Mouse (Mus musculus) embryonic facial prominence, embryonic 12.5 days (tissue): Measurements from ENCODE around the gene Pard6b. TPM values are rescaled to one million over a fixed set of nuclear protein-coding genes. Genes with fewer than 3 reads are reported as not detected.
"Not testable (repeated sequence)": the region's sequence is repeated elsewhere in the genome, so short reads cannot be mapped to it uniquely, and the experiment has no call there.

Experiments
- ATAC-seq: fragments of 200-750 bp; cut with Nextera tagmentation; 2 replicates; pipeline ENCODE4 v1.8.0; 2017; ENCODE audit not compliant: insufficient number of reproducible peaks, insufficient read depth, low FRiP score, low TSS enrichment
- H3K27ac ChIP-seq: fragments of 300-500 bp; sonication (generic); 2 replicates; pipeline ENCODE4 v1.5.1; 2016; ENCODE audit warnings: mild to moderate bottlenecking
- H3K27me3 ChIP-seq: fragments of 300-500 bp; sonication (generic); 2 replicates; pipeline ENCODE4 v1.6.1; 2016; ENCODE audit warnings: mild to moderate bottlenecking, moderate library complexity
- H3K36me3 ChIP-seq: fragments of 300-500 bp; sonication (generic); 2 replicates; pipeline ENCODE4 v1.6.1; 2016; ENCODE audit warnings: mild to moderate bottlenecking
- H3K4me1 ChIP-seq: fragments of 300-500 bp; sonication (generic); 2 replicates; pipeline ENCODE4 v1.6.1; 2016
- H3K4me2 ChIP-seq: fragments of 300-500 bp; sonication (generic); replicated peaks from 2 replicates; pipeline ENCODE4 v1.6.1; 2016; ENCODE audit warnings: mild to moderate bottlenecking, moderate library complexity
- H3K4me3 ChIP-seq: fragments of 300-500 bp; sonication (generic); 2 replicates; pipeline ENCODE4 v1.5.1; 2016; ENCODE audit warnings: mild to moderate bottlenecking
- H3K9ac ChIP-seq: fragments of 300-500 bp; sonication (generic); 2 replicates; pipeline ENCODE4 v1.6.1; 2016; ENCODE audit warnings: mild to moderate bottlenecking, moderate library complexity
- H3K9me3 ChIP-seq: fragments of 300-500 bp; sonication (generic); 2 replicates; pipeline ENCODE4 v1.6.1; 2016; ENCODE audit warnings: mild to moderate bottlenecking, moderate library complexity
- WGBS: fragments of 180-500 bp; shearing (Covaris S2); methylation state at CpG from one replicate; pipeline ENCODE4 v1.1.7; 2016; 5-methylcytosine and 5-hydroxymethylcytosine counted together
- polyA plus RNA-seq: library from polyadenylated mRNA; unstranded; fragments of >200 nt; fragmentation: Nextera tagmentation; extraction: Ambion mirVana; gene quantifications from 2 replicates; pipeline ENCODE4 v1.2.1, GENCODE M21; 2016

Gene Pard6b
- polyA plus RNA-seq, 1 experiment from 2014 or later, result 6.6 TPM

GRCm38 (mm10) chr2:168104375-168105144, 23.8 kb downstream of the Pard6b start:
- no peaks in the 10 kb centered on the region for H3K36me3 ChIP-seq
- H3K27ac ChIP-seq, result no peak overlapping the region; the same call in 1 of the 2 replicates
- H3K4me1 ChIP-seq, result no peaks in the 10 kb centered on the region
- H3K4me2 ChIP-seq, result no peak overlapping the region
- no peak for ATAC-seq
- H3K9me3 ChIP-seq, result no peaks in the 10 kb centered on the region
- no peak overlapping the region for H3K4me3 ChIP-seq
- H3K9ac ChIP-seq, result no peak overlapping the region
- WGBS, result 79% methylated on average over 22 of the region's 22 CpGs
- H3K27me3 ChIP-seq, result no peaks in the 10 kb centered on the region

- 66% methylated on average over 8 of the region's 8 CpGs for WGBS
Measured at GRCm38 (mm10) chr2:168105271-168105670, 24.5 kb downstream of the Pard6b start.

GRCm38 (mm10) chr2:168106701-168107178, 25.9 kb downstream of the Pard6b start:
- Histone ChIP-seq H3K9me3 (no peaks in the 10 kb centered on the region), H3K4me3 (no peak overlapping the region), H3K4me1 (no peaks in the 10 kb centered on the region), H3K36me3 (no peaks in the 10 kb centered on the region), H3K27me3 (no peaks in the 10 kb centered on the region), H3K9ac (no peak overlapping the region), H3K27ac (0 out of 2 replicates have a peak overlapping the region, but pooled peaks have one; percentile 69), H3K4me2 (no peak overlapping the region)
- no peak for ATAC-seq
- 72% methylated on average over 20 of the region's 20 CpGs for WGBS

More at GRCm38 (mm10) chr2:168105271-168105670, 24.5 kb downstream of the Pard6b start:
- Histone ChIP-seq H3K9ac (no peak overlapping the region), H3K27ac (no peak overlapping the region; the same call in 1 of the 2 replicates), H3K36me3 (no peaks in the 10 kb centered on the region), H3K4me1 (no peaks in the 10 kb centered on the region), H3K27me3 (no peaks in the 10 kb centered on the region), H3K9me3 (no peaks in the 10 kb centered on the region), H3K4me2 (no peak overlapping the region), H3K4me3 (no peak overlapping the region)
- no peak for ATAC-seq

GRCm38 (mm10) chr2:168107356-168107755, 26.6 kb downstream of the Pard6b start:
- ATAC-seq, result no peak
- Histone ChIP-seq H3K27ac (no peak overlapping the region), H3K27me3 (no peaks in the 10 kb centered on the region), H3K36me3 (no peaks in the 10 kb centered on the region), H3K9ac (no peak overlapping the region), H3K4me3 (no peak overlapping the region), H3K4me2 (no peak overlapping the region), H3K4me1 (no peaks in the 10 kb centered on the region), H3K9me3 (no peaks in the 10 kb centered on the region)
- WGBS, result 87% methylated on average over 15 of the region's 15 CpGs

- not testable (repeated sequence) for H3K4me2 ChIP-seq, ATAC-seq, H3K4me1 ChIP-seq, H3K27me3 ChIP-seq, H3K9me3 ChIP-seq, H3K27ac ChIP-seq, H3K4me3 ChIP-seq, H3K9ac ChIP-seq, H3K36me3 ChIP-seq
- WGBS, result 97% methylated on average over 6 of the region's 6 CpGs
Measured at GRCm38 (mm10) chr2:168107901-168108300, 27.1 kb downstream of the Pard6b start.

- ATAC-seq, result no peak
- peaks cover 18% of the 10 kb centered on the region for H3K4me1 ChIP-seq
Measured at GRCm38 (mm10) chr2:168111902-168112301, 31.1 kb downstream of the Pard6b start.

GRCm38 (mm10) chr2:168113263-168113662, 32.5 kb downstream of the Pard6b start:
- WGBS, result 83% methylated on average over 9 of the region's 9 CpGs
- ATAC-seq, result no peak
- Histone ChIP-seq H3K9ac (no peak overlapping the region), H3K4me2 (no peak overlapping the region), H3K4me3 (no peak overlapping the region), H3K9me3 (no peaks in the 10 kb centered on the region), H3K4me1 (peaks cover 29% of the 10 kb centered on the region), H3K27me3 (0 out of 2 replicates have a peak, but pooled peaks cover 7% of the 10 kb centered on the region), H3K36me3 (no peaks in the 10 kb centered on the region), H3K27ac (no peak overlapping the region)

More at GRCm38 (mm10) chr2:168111902-168112301, 31.1 kb downstream of the Pard6b start:
- 7% methylated on average over 7 of the region's 7 CpGs for WGBS
- H3K27me3 ChIP-seq, result no peaks in the 10 kb centered on the region
- no peak overlapping the region for H3K4me3 ChIP-seq
- no peak overlapping the region for H3K4me2 ChIP-seq
- no peaks in the 10 kb centered on the region for H3K36me3 ChIP-seq
- no peak overlapping the region for H3K27ac ChIP-seq
- no peak overlapping the region for H3K9ac ChIP-seq
- no peaks in the 10 kb centered on the region for H3K9me3 ChIP-seq

GRCm38 (mm10) chr2:168113692-168114091, 32.9 kb downstream of the Pard6b start:
- WGBS, result 79% methylated on average over 5 of the region's 5 CpGs

GRCm38 (mm10) chr2:168114699-168115350, 34.0 kb downstream of the Pard6b start:
- H3K9ac ChIP-seq, result peak overlapping the region; percentile 11; the same call in 1 of the 2 replicates
- H3K27me3 ChIP-seq, result 0 out of 2 replicates have a peak, but pooled peaks cover 7% of the 10 kb centered on the region
- peaks cover 29% of the 10 kb centered on the region for H3K4me1 ChIP-seq
- H3K36me3 ChIP-seq, result no peaks in the 10 kb centered on the region
- ATAC-seq, result peak; percentile 77
- 14% methylated on average over 17 of the region's 17 CpGs for WGBS
- peak overlapping the region; percentile 82 for H3K27ac ChIP-seq
- no peak overlapping the region for H3K4me2 ChIP-seq
- no peak overlapping the region for H3K4me3 ChIP-seq
- no peaks in the 10 kb centered on the region for H3K9me3 ChIP-seq

More at GRCm38 (mm10) chr2:168113692-168114091, 32.9 kb downstream of the Pard6b start:
- ATAC-seq, result no peak
- Histone ChIP-seq H3K4me3 (no peak overlapping the region), H3K4me2 (no peak overlapping the region), H3K27ac (no peak overlapping the region), H3K27me3 (0 out of 2 replicates have a peak, but pooled peaks cover 7% of the 10 kb centered on the region), H3K4me1 (peaks cover 29% of the 10 kb centered on the region), H3K9ac (no peak overlapping the region), H3K36me3 (no peaks in the 10 kb centered on the region), H3K9me3 (no peaks in the 10 kb centered on the region)

- 80% methylated on average over 3 of the region's 3 CpGs for WGBS
- H3K4me2 ChIP-seq, result no peak overlapping the region
- H3K36me3 ChIP-seq, result no peaks in the 10 kb centered on the region
- peaks cover 29% of the 10 kb centered on the region for H3K4me1 ChIP-seq
- H3K9me3 ChIP-seq, result no peaks in the 10 kb centered on the region
- no peak overlapping the region for H3K9ac ChIP-seq
- ATAC-seq, result no peak
- no peak overlapping the region for H3K4me3 ChIP-seq
- peak overlapping the region; percentile 82; the same call in 1 of the 2 replicates for H3K27ac ChIP-seq
- 0 out of 2 replicates have a peak, but pooled peaks cover 7% of the 10 kb centered on the region for H3K27me3 ChIP-seq
Measured at GRCm38 (mm10) chr2:168115826-168116225, 35.0 kb downstream of the Pard6b start.

- WGBS, result under 1% methylated on average over 37 of the region's 37 CpGs
- no peak overlapping the region for H3K27ac ChIP-seq
Measured at GRCm38 (mm10) chr2:168117147-168117546, 36.3 kb downstream of the Pard6b start.

More at GRCm38 (mm10) chr2:168117147-168117546, 36.3 kb downstream of the Pard6b start:
- Histone ChIP-seq H3K27me3 (0 out of 2 replicates have a peak, but pooled peaks cover 7% of the 10 kb centered on the region), H3K36me3 (no peaks in the 10 kb centered on the region), H3K4me2 (peak overlapping the region; percentile 78), H3K9ac (peak overlapping the region; percentile 44; the same call in 1 of the 2 replicates), H3K4me3 (peak overlapping the region; percentile 40), H3K9me3 (no peaks in the 10 kb centered on the region), H3K4me1 (peaks cover 29% of the 10 kb centered on the region)
- ATAC-seq, result no peak; the same call in 1 of the 2 replicates
